Mouse (Mus musculus): Measurements from ENCODE around the gene Edaradd. TPM values are rescaled to one million over a fixed set of nuclear protein-coding genes. Genes with fewer than 3 reads are reported as not detected.
"Not testable (repeated sequence)": the region's sequence is repeated elsewhere in the genome, so short reads cannot be mapped to it uniquely, and the experiment has no call there.

Edaradd gene
- polyA plus RNA-seq, 1 experiment from 2014 or later, result 0.82 TPM

GRCm38 (mm10) chr13:12476886-12477285, 43.4 kb downstream of the Edaradd start:
- H3K27me3 ChIP-seq (ENCODE audit: control insufficient read depth, insufficient read depth, low read length), result no peaks in the 10 kb centered on the region
- no peak overlapping the region for H3K27ac ChIP-seq (ENCODE audit: low read depth, low read length)
- DNase-seq (ENCODE audit: low spot score) (no peak), ATAC-seq (ENCODE audit: low FRiP score) (no peak)
- H3K4me3 ChIP-seq (ENCODE audit: low read depth, low read length), result no peak overlapping the region
- 89% methylated on average over 4 of the region's 4 CpGs for WGBS
- no peaks in the 10 kb centered on the region for H3K36me3 ChIP-seq (ENCODE audit: control insufficient read depth, insufficient read depth, low read length)
- no peaks in the 10 kb centered on the region for H3K4me1 ChIP-seq (replicated peaks; ENCODE audit: control insufficient read depth, insufficient read depth, low read length)
- no peak overlapping the region for H3K4me2 ChIP-seq (replicated peaks; ENCODE audit: low read depth, low read length)
- no peak overlapping the region for H3K9ac ChIP-seq (ENCODE audit: low read depth, low read length)
- no peaks in the 10 kb centered on the region for H3K9me3 ChIP-seq (ENCODE audit: control insufficient read depth, low read length)

DNA sequence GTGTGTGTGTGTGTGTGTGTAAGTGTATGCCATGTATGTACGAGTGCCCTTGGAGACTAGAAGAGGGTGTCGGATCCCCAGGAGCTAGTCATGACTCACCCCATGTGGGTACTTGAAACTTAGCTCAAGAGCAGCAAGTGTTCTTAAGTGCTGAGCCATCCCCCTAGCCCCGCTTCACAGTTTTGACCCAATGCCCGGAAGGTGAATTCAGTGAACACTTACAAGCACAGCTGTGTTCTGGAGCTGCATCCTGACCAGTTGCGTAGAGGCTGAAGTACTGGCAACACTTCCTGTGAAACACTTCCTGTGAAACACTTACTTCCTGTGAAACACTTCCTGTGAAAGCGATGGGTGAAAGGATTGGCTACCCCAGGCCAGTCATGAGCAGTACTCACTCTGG, 45.0 kb downstream of the Edaradd start:
- H3K27me3 ChIP-seq (ENCODE audit: control insufficient read depth, insufficient read depth, low read length), result no peaks in the 10 kb centered on the region
- no peaks in the 10 kb centered on the region for H3K4me1 ChIP-seq (replicated peaks; ENCODE audit: control insufficient read depth, insufficient read depth, low read length)
- H3K9me3 ChIP-seq (ENCODE audit: control insufficient read depth, low read length), result no peaks in the 10 kb centered on the region
- DNase-seq (ENCODE audit: low spot score) (no peak), ATAC-seq (ENCODE audit: low FRiP score) (no peak)
- no peak overlapping the region for H3K9ac ChIP-seq (ENCODE audit: low read depth, low read length)
- H3K27ac ChIP-seq (ENCODE audit: low read depth, low read length), result no peak overlapping the region
- no peak overlapping the region for H3K4me2 ChIP-seq (replicated peaks; ENCODE audit: low read depth, low read length)
- no peaks in the 10 kb centered on the region for H3K36me3 ChIP-seq (ENCODE audit: control insufficient read depth, insufficient read depth, low read length)
- WGBS, result 92% methylated on average over 6 of the region's 6 CpGs
- no peak overlapping the region for H3K4me3 ChIP-seq (ENCODE audit: low read depth, low read length)

GRCm38 (mm10) chr13:12473724-12474378, 46.4 kb downstream of the Edaradd start:
- DNase-seq (ENCODE audit: low spot score), result peak; percentile 88
- H3K27me3 ChIP-seq (ENCODE audit: control insufficient read depth, insufficient read depth, low read length), result no peaks in the 10 kb centered on the region
- no peaks in the 10 kb centered on the region for H3K9me3 ChIP-seq (ENCODE audit: control insufficient read depth, low read length)
- ATAC-seq (ENCODE audit: low FRiP score), result peak; percentile 76
- no peak overlapping the region for H3K4me3 ChIP-seq (ENCODE audit: low read depth, low read length)
- no peaks in the 10 kb centered on the region for H3K4me1 ChIP-seq (replicated peaks; ENCODE audit: control insufficient read depth, insufficient read depth, low read length)
- WGBS, result 40% methylated on average over 8 of the region's 8 CpGs
- H3K36me3 ChIP-seq (ENCODE audit: control insufficient read depth, insufficient read depth, low read length), result no peaks in the 10 kb centered on the region
- H3K9ac ChIP-seq (ENCODE audit: low read depth, low read length), result no peak overlapping the region
- H3K27ac ChIP-seq (ENCODE audit: low read depth, low read length), result no peak overlapping the region
- H3K4me2 ChIP-seq (replicated peaks; ENCODE audit: low read depth, low read length), result no peak overlapping the region

- H3K4me2 ChIP-seq (replicated peaks; ENCODE audit: low read depth, low read length), result no peak overlapping the region
- no peak overlapping the region for H3K27ac ChIP-seq (ENCODE audit: low read depth, low read length)
- ATAC-seq (ENCODE audit: low FRiP score) (no peak), DNase-seq (ENCODE audit: low spot score) (no peak)
- no peaks in the 10 kb centered on the region for H3K36me3 ChIP-seq (ENCODE audit: control insufficient read depth, insufficient read depth, low read length)
- H3K4me1 ChIP-seq (replicated peaks; ENCODE audit: control insufficient read depth, insufficient read depth, low read length), result no peaks in the 10 kb centered on the region
- H3K9me3 ChIP-seq (ENCODE audit: control insufficient read depth, low read length), result no peaks in the 10 kb centered on the region
- no peak overlapping the region for H3K4me3 ChIP-seq (ENCODE audit: low read depth, low read length)
- H3K27me3 ChIP-seq (ENCODE audit: control insufficient read depth, insufficient read depth, low read length), result no peaks in the 10 kb centered on the region
- 95% methylated on average over 1 of the region's 1 CpGs for WGBS
- H3K9ac ChIP-seq (ENCODE audit: low read depth, low read length), result no peak overlapping the region
Measured at GRCm38 (mm10) chr13:12468488-12468887, 51.8 kb downstream of the Edaradd start.

GRCm38 (mm10) chr13:12464844-12465243, 55.4 kb downstream of the Edaradd start, which contains the start of gene Lgals8:
Gene Lgals8, minus strand, starts transcription at chr13:12464944.
- no peak within 1 kb of the TSS for H3K9ac ChIP-seq (ENCODE audit: low read depth, low read length)
- no peak within 1 kb of the TSS for H3K27ac ChIP-seq (ENCODE audit: low read depth, low read length)
- no peaks in the 10 kb centered on the region for H3K9me3 ChIP-seq (ENCODE audit: control insufficient read depth, low read length)
- no peaks in the 10 kb centered on the region for H3K36me3 ChIP-seq (ENCODE audit: control insufficient read depth, insufficient read depth, low read length)
- no peak for ATAC-seq (ENCODE audit: low FRiP score)
- DNase-seq (ENCODE audit: low spot score), result no peak
- H3K4me3 ChIP-seq (ENCODE audit: low read depth, low read length), result no peak within 1 kb of the TSS
- no peaks in the 10 kb centered on the region for H3K4me1 ChIP-seq (replicated peaks; ENCODE audit: control insufficient read depth, insufficient read depth, low read length)
- no peak within 1 kb of the TSS for H3K4me2 ChIP-seq (replicated peaks; ENCODE audit: low read depth, low read length)
- H3K27me3 ChIP-seq (ENCODE audit: control insufficient read depth, insufficient read depth, low read length), result no peaks in the 10 kb centered on the region
- WGBS, result 91% methylated on average over 1 of the region's 1 CpGs

- not testable (repeated sequence) for H3K4me2 ChIP-seq (replicated peaks; ENCODE audit: low read depth, low read length); H3K4me1 ChIP-seq (replicated peaks; ENCODE audit: control insufficient read depth, insufficient read depth, low read length); ATAC-seq (ENCODE audit: low FRiP score); H3K9ac ChIP-seq (ENCODE audit: low read depth, low read length); H3K27me3 ChIP-seq (ENCODE audit: control insufficient read depth, insufficient read depth, low read length); H3K36me3 ChIP-seq (ENCODE audit: control insufficient read depth, insufficient read depth, low read length); H3K9me3 ChIP-seq (ENCODE audit: control insufficient read depth, low read length); DNase-seq (ENCODE audit: low spot score); H3K4me3 ChIP-seq (ENCODE audit: low read depth, low read length); H3K27ac ChIP-seq (ENCODE audit: low read depth, low read length)
- WGBS, result 80% methylated on average over 6 of the region's 6 CpGs
Measured at GRCm38 (mm10) chr13:12464159-12464558, 56.1 kb downstream of the Edaradd start.

- Histone ChIP-seq H3K27me3 (ENCODE audit: control insufficient read depth, insufficient read depth, low read length) (no peaks in the 10 kb centered on the region), H3K4me1 (replicated peaks; ENCODE audit: control insufficient read depth, insufficient read depth, low read length) (no peaks in the 10 kb centered on the region), H3K27ac (ENCODE audit: low read depth, low read length) (no peak overlapping the region), H3K4me3 (ENCODE audit: low read depth, low read length) (no peak overlapping the region), H3K4me2 (replicated peaks; ENCODE audit: low read depth, low read length) (no peak overlapping the region), H3K9ac (ENCODE audit: low read depth, low read length) (no peak overlapping the region), H3K9me3 (ENCODE audit: control insufficient read depth, low read length) (no peaks in the 10 kb centered on the region), H3K36me3 (ENCODE audit: control insufficient read depth, insufficient read depth, low read length) (no peaks in the 10 kb centered on the region)
- DNase-seq (ENCODE audit: low spot score), result no peak
- WGBS, result 87% methylated on average over 4 of the region's 4 CpGs
- no peak for ATAC-seq (ENCODE audit: low FRiP score)
Measured at GRCm38 (mm10) chr13:12462623-12463022, 57.6 kb downstream of the Edaradd start.

GRCm38 (mm10) chr13:12461730-12462119, 58.5 kb downstream of the Edaradd start:
- Histone ChIP-seq H3K4me3 (ENCODE audit: low read depth, low read length) (peak overlapping the region; percentile 75), H3K36me3 (ENCODE audit: control insufficient read depth, insufficient read depth, low read length) (no peaks in the 10 kb centered on the region), H3K9me3 (ENCODE audit: control insufficient read depth, low read length) (no peaks in the 10 kb centered on the region), H3K4me1 (replicated peaks; ENCODE audit: control insufficient read depth, insufficient read depth, low read length) (no peaks in the 10 kb centered on the region), H3K9ac (ENCODE audit: low read depth, low read length) (peak overlapping the region; percentile 71; the same call in 1 of the 2 replicates), H3K27me3 (ENCODE audit: control insufficient read depth, insufficient read depth, low read length) (no peaks in the 10 kb centered on the region), H3K4me2 (replicated peaks; ENCODE audit: low read depth, low read length) (peak overlapping the region; percentile 67), H3K27ac (ENCODE audit: low read depth, low read length) (no peak overlapping the region)
- WGBS, result 8% methylated on average over 7 of the region's 7 CpGs
- no peak for ATAC-seq (ENCODE audit: low FRiP score)
- no peak for DNase-seq (ENCODE audit: low spot score)
